Mouse (Mus musculus) thymus, postnatal 10 days (tissue): ENCODE results near the gene Clec10a.
"Not testable (repeated sequence)": the region's sequence is repeated elsewhere in the genome, so short reads cannot be mapped to it uniquely, and the experiment has no call there.

Experiments
- DNase-seq, 2 experiments: peaks; one replicate each; pipeline ENCODE4 v3.0.0; 2021; ENCODE audit warnings: low spot score in 2 of 2

Clec10a gene

GRCm38 (mm10) chr11:70155897-70156296 lies at the start of gene Clec10a:
Clec10a (plus strand) TSS chr11:70156197.
- DNase-seq, result not testable (repeated sequence)

GRCm38 (mm10) chr11:70107085-70107484 lies 48.9 kb upstream of the Clec10a start:
- DNase-seq, result no peak

- peak; percentile 19 to 63 for DNase-seq
These were observed 45.9 kb upstream of the Clec10a start for GRCm38 (mm10) chr11:70110146-70110545.

GRCm38 (mm10) chr11:70114562-70114961 lies 41.4 kb upstream of the Clec10a start:
- DNase-seq, result no peak

GRCm38 (mm10) chr11:70115901-70116300 lies 40.1 kb upstream of the Clec10a start:
- no peak for DNase-seq

GRCm38 (mm10) chr11:70129926-70130379 lies 26.0 kb upstream of the Clec10a start, which contains the start of gene Mgl2:
Mgl2 (plus strand) TSS chr11:70130329.
- DNase-seq, result no peak

- not testable (repeated sequence) for DNase-seq
These were observed 21.0 kb upstream of the Clec10a start for GRCm38 (mm10) chr11:70135001-70135400.

- peak in 1 of 2 experiments; percentile 6 for DNase-seq
These were observed 20.1 kb upstream of the Clec10a start for GRCm38 (mm10) chr11:70135925-70136324.

GRCm38 (mm10) chr11:70139171-70139570 lies 16.8 kb upstream of the Clec10a start:
- DNase-seq, result no peak

GRCm38 (mm10) chr11:70151072-70151471 lies 4.9 kb upstream of the Clec10a start:
- DNase-seq, result no peak

- DNase-seq, result no peak
These were observed 6.3 kb downstream of the Clec10a start for GRCm38 (mm10) chr11:70162336-70162735.

GRCm38 (mm10) chr11:70165972-70166921 lies 10.2 kb downstream of the Clec10a start:
- DNase-seq, result no peak

- DNase-seq, result no peak
These were observed 12.1 kb downstream of the Clec10a start for GRCm38 (mm10) chr11:70168136-70168535.

- DNase-seq, result not testable (repeated sequence)
These were observed 13.5 kb downstream of the Clec10a start for GRCm38 (mm10) chr11:70169471-70169870.

- no peak for DNase-seq
These were observed 14.3 kb downstream of the Clec10a start for GRCm38 (mm10) chr11:70170291-70170690.

- DNase-seq, result no peak
These were observed 15.2 kb downstream of the Clec10a start for GRCm38 (mm10) chr11:70171181-70171580.

- peak; percentile 13 to 67 for DNase-seq
These were observed 15.8 kb downstream of the Clec10a start for GRCm38 (mm10) chr11:70171847-70172246.

- no peak for DNase-seq
These were observed 16.3 kb downstream of the Clec10a start for GRCm38 (mm10) chr11:70172298-70172697.

GRCm38 (mm10) chr11:70174491-70174890 lies 18.5 kb downstream of the Clec10a start:
- DNase-seq, result no peak

GRCm38 (mm10) chr11:70177647-70178046 lies 21.6 kb downstream of the Clec10a start:
- DNase-seq, result peak in 1 of 2 experiments; percentile 20

GRCm38 (mm10) chr11:70178311-70178710 lies 22.3 kb downstream of the Clec10a start:
- DNase-seq, result no peak

- no peak for DNase-seq
These were observed 22.8 kb downstream of the Clec10a start for GRCm38 (mm10) chr11:70178756-70179155.

GRCm38 (mm10) chr11:70179401-70179800 lies 23.4 kb downstream of the Clec10a start:
- DNase-seq, result peak in 1 of 2 experiments; percentile 14
